Comparison of ENCODE assay signal across 1 mouse cellular context in genomic region chr7:97696506-97697254, GRCm38 (mm10).
A peak's percentile ranks its signal among the peaks of the same experiment; 100 is the strongest.
TF ChIP-seq lines count a peak whose summit lies in the region.

Gene Clns1a (plus strand): TSS chr7:97696634.

TF ChIP-seq in CH12.LX, 34 proteins besides CTCF, POLR2A, EP300 and RAD21 (continued from another document):
- peak; percentile 68; the same call in 1 of the 2 replicates for TF ChIP-seq MAZ (IDR thresholded peaks at IDR 0.05; ENCODE audit: low read depth, low read length)
- TF ChIP-seq SIN3A (IDR thresholded peaks at IDR 0.05; ENCODE audit: low read length) = peak; percentile 98
- peak; percentile 71; the same call in 1 of the 2 replicates for TF ChIP-seq ETS1 (conservative IDR thresholded peaks at IDR 0.05; ENCODE audit: low read depth, low read length)
- TF ChIP-seq USF1 (IDR thresholded peaks at IDR 0.05; ENCODE audit: low read depth, low read length) = peak; percentile 89
- TF ChIP-seq MEF2A (IDR thresholded peaks at IDR 0.05; ENCODE audit: borderline replicate concordance, low read depth, low read length) = 0 out of 2 replicates have a peak, but pooled peaks have one; percentile 57
- peak; percentile 100 for TF ChIP-seq MYC (IDR thresholded peaks at IDR 0.05; ENCODE audit: low read depth, low read length)
- TF ChIP-seq PAX5 (IDR thresholded peaks at IDR 0.05; ENCODE audit: low read length) = no peak
- 0 out of 2 replicates have a peak, but pooled peaks have one; percentile 61 for TF ChIP-seq RCOR1 (conservative IDR thresholded peaks at IDR 0.05; ENCODE audit: low read depth, low read length)
- peak; percentile 100 for TF ChIP-seq MAX (IDR thresholded peaks at IDR 0.05; ENCODE audit: low read length)
- peak; percentile 74; the same call in 1 of the 2 replicates for TF ChIP-seq ZMIZ1 (IDR thresholded peaks at IDR 0.05; ENCODE audit: low read depth, low read length)
- TF ChIP-seq TCF12 (IDR thresholded peaks at IDR 0.05; ENCODE audit: low read depth, low read length) = peak; percentile 80
- no peak for TF ChIP-seq ZKSCAN1 (IDR thresholded peaks at IDR 0.05; ENCODE audit: borderline replicate concordance, low read depth, low read length)
- peak; percentile 94 for TF ChIP-seq HCFC1 (IDR thresholded peaks at IDR 0.05; ENCODE audit: low read depth, low read length)
- TF ChIP-seq CHD1 (IDR thresholded peaks at IDR 0.05; ENCODE audit: low read depth, low read length) = no peak; the same call in 1 of the 2 replicates
- TF ChIP-seq JUND (conservative IDR thresholded peaks at IDR 0.05; ENCODE audit: low read depth, low read length) = 0 out of 2 replicates have a peak, but pooled peaks have one; percentile 30
- TF ChIP-seq USF2 (conservative IDR thresholded peaks at IDR 0.05; ENCODE audit: low read depth, low read length) = peak; percentile 84
- TF ChIP-seq ELF1 (IDR thresholded peaks at IDR 0.05; ENCODE audit: low read depth, low read length) = peak; percentile 74
- peak; percentile 87 for TF ChIP-seq NELFE (IDR thresholded peaks at IDR 0.05; ENCODE audit: low read depth, low read length)
- peak; percentile 62 for TF ChIP-seq POLR2AphosphoS2 (IDR thresholded peaks at IDR 0.05; ENCODE audit: low read depth, low read length)
- no peak for TF ChIP-seq MAFK (IDR thresholded peaks at IDR 0.05; ENCODE audit: insufficient replicate concordance, low read length)
- peak; percentile 97 for TF ChIP-seq KAT2A (IDR thresholded peaks at IDR 0.05; ENCODE audit: insufficient replicate concordance, low read length)
- TF ChIP-seq NRF1 (IDR thresholded peaks at IDR 0.05; ENCODE audit: low read depth, low read length) = no peak
- peak; percentile 99 for TF ChIP-seq MXI1 (IDR thresholded peaks at IDR 0.05; ENCODE audit: low read depth, low read length)
